Mouse (Mus musculus) CH12.LX (cell line): ENCODE measurements around the gene Arid4a. TPM values are rescaled to one million over a fixed set of nuclear protein-coding genes. Genes with fewer than 3 reads are reported as not detected.

Experiments
- DNase-seq: peaks from one replicate; pipeline ENCODE4 v3.0.0-alpha.2; 2013; ENCODE audit errors: extremely low read depth
- H3K27ac ChIP-seq: 2 replicates; pipeline ENCODE4 v1.5.1; 2012; ENCODE audit warnings: low read depth, mild to moderate bottlenecking, control low read depth, moderate library complexity; ENCODE audit not compliant: insufficient read depth
- H3K27me3 ChIP-seq: replicated peaks from 2 replicates; pipeline ENCODE3; 2012; ENCODE audit warnings: inconsistent platforms
- H3K36me3 ChIP-seq, 2 experiments: replicated peaks in 1 of 2; 2 replicates each; pipeline versions ENCODE3 to v1.6.1; 2012; ENCODE audit warnings: inconsistent platforms in 1 of 2, low read length in 1 of 2, mild to moderate bottlenecking in 1 of 2, mixed read lengths in 1 of 2, moderate library complexity in 1 of 2; ENCODE audit not compliant: control insufficient read depth in 1 of 2, insufficient read depth in 1 of 2
- H3K4me1 ChIP-seq, 2 experiments: 2 replicates each; pipeline ENCODE4 v1.6.1; 2012; ENCODE audit warnings: inconsistent platforms in 1 of 2, moderate library complexity in 1 of 2; ENCODE audit not compliant: insufficient read depth in 2 of 2, control insufficient read depth in 1 of 2
- H3K4me2 ChIP-seq: 2 replicates; pipeline ENCODE4 v1.6.1; 2012; ENCODE audit warnings: low read depth, mild to moderate bottlenecking, control low read depth; ENCODE audit not compliant: poor library complexity, insufficient read depth, severe bottlenecking
- H3K4me3 ChIP-seq, 3 experiments: fragments of 150-350 bp in 1 of 3; sonication (generic) in 1 of 3; replicated peaks in 1 of 3; 2 replicates each; pipeline versions ENCODE3 to v1.5.1; 2011 to 2012; ENCODE audit warnings: low read depth in 2 of 3, low read length in 2 of 3, mild to moderate bottlenecking in 2 of 3, moderate library complexity in 2 of 3, control low read depth in 1 of 3, improper control_type of control experiment in 1 of 3, inconsistent platforms in 1 of 3, mixed read lengths in 1 of 3; ENCODE audit not compliant: poor library complexity in 1 of 3
- H3K79me2 ChIP-seq: replicated peaks from 2 replicates; pipeline ENCODE4 v1.6.1; 2012; ENCODE audit warnings: mild to moderate bottlenecking, moderate library complexity; ENCODE audit not compliant: control insufficient read depth, poor library complexity, insufficient read depth, severe bottlenecking; ENCODE audit errors: extremely low read depth
- H3K9ac ChIP-seq: 2 replicates; pipeline ENCODE4 v1.6.1; 2012; ENCODE audit warnings: low read depth, mild to moderate bottlenecking, control low read depth, moderate library complexity; ENCODE audit not compliant: insufficient read depth
- H3K9me3 ChIP-seq: replicated peaks from 2 replicates; pipeline ENCODE3; 2012; ENCODE audit warnings: low read length, inconsistent platforms, mixed read lengths
- BHLHE40 ChIP-seq: IDR thresholded peaks from 2 replicates; pipeline ENCODE4 v1.6.1; 2011; ENCODE audit warnings: mild to moderate bottlenecking, low read depth, low read length, improper control_type of control experiment
- E2F4 ChIP-seq: IDR thresholded peaks from 2 replicates; pipeline ENCODE4 v1.6.1; 2011; ENCODE audit warnings: low read depth, low read length, improper control_type of control experiment; ENCODE audit not compliant: insufficient replicate concordance
- ELF1 ChIP-seq: IDR thresholded peaks from 2 replicates; pipeline ENCODE4 v1.6.1; 2014; ENCODE audit warnings: low read depth, mild to moderate bottlenecking, inconsistent platforms, low read length, improper control_type of control experiment
- EP300 ChIP-seq: IDR thresholded peaks from 2 replicates; pipeline ENCODE4 v1.6.1; 2011; ENCODE audit warnings: low read length, improper control_type of control experiment
- ETS1 ChIP-seq: conservative IDR thresholded peaks from 2 replicates; pipeline ENCODE4 v1.6.1; 2012; ENCODE audit warnings: low read depth, mild to moderate bottlenecking, inconsistent platforms, low read length, improper control_type of control experiment, moderate library complexity
- KAT2A ChIP-seq: IDR thresholded peaks from 2 replicates; pipeline ENCODE4 v1.6.1; 2012; ENCODE audit warnings: low read length, improper control_type of control experiment, inconsistent platforms; ENCODE audit not compliant: insufficient replicate concordance
- MAX ChIP-seq: IDR thresholded peaks from 2 replicates; pipeline ENCODE4 v1.6.1; 2011; ENCODE audit warnings: low read length, improper control_type of control experiment
- MEF2A ChIP-seq: IDR thresholded peaks from 2 replicates; pipeline ENCODE4 v1.6.1; 2014; ENCODE audit warnings: low read depth, mild to moderate bottlenecking, inconsistent platforms, low read length, improper control_type of control experiment, borderline replicate concordance
- MXI1 ChIP-seq: IDR thresholded peaks from 2 replicates; pipeline ENCODE4 v1.6.1; 2011; ENCODE audit warnings: mild to moderate bottlenecking, low read depth, low read length, improper control_type of control experiment
- MYC ChIP-seq: IDR thresholded peaks from 2 replicates; pipeline ENCODE4 v1.6.1; 2011; ENCODE audit warnings: low read depth, mild to moderate bottlenecking, improper control_type of control experiment, low read length
- POLR2AphosphoS2 ChIP-seq: IDR thresholded peaks from 2 replicates; pipeline ENCODE4 v1.6.1; 2011; ENCODE audit warnings: low read depth, low read length, improper control_type of control experiment
- SIN3A ChIP-seq: IDR thresholded peaks from 2 replicates; pipeline ENCODE4 v1.6.1; 2012; ENCODE audit warnings: low read length, improper control_type of control experiment, inconsistent platforms
- SMC3 ChIP-seq: IDR thresholded peaks from 2 replicates; pipeline ENCODE4 v1.6.1; 2011; ENCODE audit warnings: low read depth, low read length, improper control_type of control experiment
- TBP ChIP-seq: conservative IDR thresholded peaks from 2 replicates; pipeline ENCODE4 v1.6.1; 2011; ENCODE audit warnings: low read depth, low read length, improper control_type of control experiment
- TCF12 ChIP-seq: IDR thresholded peaks from 2 replicates; pipeline ENCODE4 v1.6.1; 2014; ENCODE audit warnings: low read depth, mild to moderate bottlenecking, inconsistent platforms, low read length, improper control_type of control experiment
- UBTF ChIP-seq: IDR thresholded peaks from 2 replicates; pipeline ENCODE4 v1.6.1; 2012; ENCODE audit warnings: low read depth, mild to moderate bottlenecking, inconsistent platforms, low read length, improper control_type of control experiment, moderate library complexity
- USF1 ChIP-seq: IDR thresholded peaks from 2 replicates; pipeline ENCODE4 v1.6.1; 2014; ENCODE audit warnings: low read depth, mild to moderate bottlenecking, inconsistent platforms, low read length, improper control_type of control experiment
- USF2 ChIP-seq: conservative IDR thresholded peaks from 2 replicates; pipeline ENCODE4 v1.6.1; 2011; ENCODE audit warnings: low read depth, low read length, improper control_type of control experiment
- ZKSCAN1 ChIP-seq: IDR thresholded peaks from 2 replicates; pipeline ENCODE4 v1.6.1; 2012; ENCODE audit warnings: low read depth, inconsistent platforms, low read length, improper control_type of control experiment, borderline replicate concordance
- ZMIZ1 ChIP-seq: IDR thresholded peaks from 2 replicates; pipeline ENCODE4 v1.6.1; 2012; ENCODE audit warnings: low read depth, mild to moderate bottlenecking, inconsistent platforms, low read length, improper control_type of control experiment
- ZNF384 ChIP-seq: IDR thresholded peaks from 2 replicates; pipeline ENCODE4 v1.6.1; 2012; ENCODE audit warnings: low read depth, low read length, improper control_type of control experiment, inconsistent platforms
- dilution Hi-C: fragments of 300-500 bp; cut with MboI; formaldehyde crosslinking; loops from 2 replicates; pipeline ENCODE4 v1.14.3; 2020; ENCODE audit warnings: low sequenced_read_pairs; ENCODE audit not compliant: extremely low pct_unique_long_range_greater_than_20kb, extremely low pct_ligation_motif_present
- in situ Hi-C: fragments of 300-500 bp; cut with MboI; formaldehyde crosslinking; loops from 3 replicates; pipeline ENCODE4 v1.14.3; 2019; ENCODE audit warnings: low sequenced_read_pairs, low pct_ligation_motif_present, low pct_unique_long_range_greater_than_20kb, mixed read lengths
- polyA plus RNA-seq: library from polyadenylated mRNA; unstranded; fragments of >175 nt; gene quantifications from 2 replicates; pipeline ENCODE4 v1.2.1, GENCODE M21; 2012; ENCODE audit warnings: low read depth; ENCODE audit not compliant: insufficient read length
- total RNA-seq, 2 experiments: library from RNA; depleted of rRNA; stranded (reverse); fragments of 300-350 nt in 1 of 2; fragments of >200 nt in 1 of 2; gene quantifications; 2 replicates each; pipeline ENCODE4 v1.2.3; 2012 to 2014

Arid4a gene
- total and polyA plus RNA-seq, 3 experiments: 8.0 to 20.8 (median 9.7) TPM

DNA sequence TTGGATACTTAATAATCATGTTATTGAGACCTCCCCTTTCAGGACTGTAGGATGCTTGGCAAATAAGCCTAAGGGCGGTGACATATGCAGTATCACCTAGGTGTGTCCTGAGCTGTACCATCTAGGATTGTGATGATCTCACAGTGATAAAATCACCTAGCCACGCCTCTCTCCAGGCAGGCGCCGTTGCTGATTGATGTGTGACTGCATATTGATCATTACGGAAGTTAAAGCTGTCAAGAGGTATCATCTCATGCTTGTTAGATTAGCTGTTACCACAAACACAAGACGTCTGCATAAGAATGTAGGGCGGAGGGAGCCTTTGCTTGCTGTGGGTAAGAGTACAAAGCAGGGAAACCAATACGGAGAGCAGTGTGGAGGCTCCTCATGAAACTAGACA is 14.5 kb downstream of the Arid4a start:
- TF ChIP-seq EP300: 0 out of 2 replicates have a peak, but pooled peaks have one; percentile 10
- TF ChIP-seq ELF1: 0 out of 2 replicates have a peak, but pooled peaks have one; percentile 13
- no peak for TF ChIP-seq ZMIZ1
- no peak for TF ChIP-seq E2F4
- no peak for TF ChIP-seq ETS1
- 0 out of 2 replicates have a peak, but pooled peaks have one; percentile 8 for TF ChIP-seq MAX
- TF ChIP-seq TBP: no peak
- Histone ChIP-seq H3K9me3 (no peaks in the 10 kb centered on the region), H3K27ac (peak overlapping the region; percentile 65), H3K4me1 (peaks cover 9 to 28% of the 10 kb centered on the region in 2 experiments), H3K27me3 (no peaks in the 10 kb centered on the region), H3K4me3 (no peak overlapping the region), H3K36me3 (peaks cover 37 to 67% of the 10 kb centered on the region in 2 experiments), H3K79me2 (no peaks in the 10 kb centered on the region), H3K4me2 (peak overlapping the region; percentile 46), H3K9ac (peak overlapping the region; percentile 7; the same call in 1 of the 2 replicates)
- in situ Hi-C loops: no loop called here
- dilution Hi-C loops: no loop called here
- DNase-seq: no peak

DNA sequence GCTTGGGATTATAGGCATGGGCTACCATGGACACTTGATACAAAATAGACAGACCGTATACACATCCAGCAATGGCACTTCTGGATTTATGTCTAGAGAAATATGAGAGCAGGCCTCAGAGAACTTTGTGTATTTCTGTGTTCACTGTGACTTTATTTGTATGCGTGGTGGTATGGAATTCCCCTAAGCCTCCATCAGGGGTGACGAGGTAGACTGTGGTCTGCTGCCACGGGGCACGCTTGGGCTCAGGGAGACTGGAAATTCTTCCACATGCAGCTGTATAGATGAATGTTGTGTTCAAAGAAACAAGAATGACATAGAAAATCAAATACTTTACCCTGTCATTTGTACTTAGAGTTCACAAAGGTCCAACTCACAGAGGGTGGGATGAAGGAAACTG is 14.9 kb downstream of the Arid4a start:
- DNase-seq: no peak
- TF ChIP-seq SIN3A (peak; percentile 26; the same call in 1 of the 2 replicates), UBTF (no peak), MYC (peak; percentile 44), BHLHE40 (peak; percentile 72)
- TF ChIP-seq, all 38 proteins: peak for 3
- peak overlapping the region; percentile 7; the same call in 1 of the 2 replicates for H3K9ac ChIP-seq
- peaks cover 32 to 64% of the 10 kb centered on the region in 2 experiments for H3K36me3 ChIP-seq
- dilution Hi-C loops (no loop called here), in situ Hi-C loops (no loop called here)
- peaks cover 9 to 28% of the 10 kb centered on the region in 2 experiments for H3K4me1 ChIP-seq
- H3K27ac ChIP-seq: peak overlapping the region; percentile 65
- H3K79me2 ChIP-seq: no peaks in the 10 kb centered on the region
- peak overlapping the region; percentile 46 for H3K4me2 ChIP-seq
- no peaks in the 10 kb centered on the region for H3K27me3 ChIP-seq
- H3K9me3 ChIP-seq: no peaks in the 10 kb centered on the region
- H3K4me3 ChIP-seq: no peak overlapping the region

DNA sequence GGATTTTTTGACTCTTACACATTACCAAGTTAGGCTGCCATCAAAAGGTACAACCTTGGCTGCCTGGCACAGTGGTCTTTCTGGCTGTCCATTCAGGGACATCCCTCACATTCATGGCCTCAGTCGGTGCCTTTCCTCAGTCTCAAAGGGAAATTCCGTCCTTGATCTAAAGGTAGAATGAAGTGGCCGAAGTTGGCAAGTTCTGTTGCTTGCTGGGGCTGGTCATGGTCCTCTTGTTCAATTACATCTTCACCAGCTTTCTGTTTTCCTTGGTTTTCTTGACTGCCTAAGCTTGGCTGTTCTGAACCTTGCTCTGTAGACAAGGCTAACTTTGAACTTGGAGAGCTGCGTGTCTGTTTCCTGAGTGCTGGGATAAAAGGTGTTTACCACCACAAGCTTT is 20.0 kb downstream of the Arid4a start:
- no peak for DNase-seq
- in situ Hi-C loops: no loop called here
- TF ChIP-seq POLR2AphosphoS2 (no peak), KAT2A (no peak), EP300 (no peak), ETS1 (no peak), USF1 (no peak), ZNF384 (no peak), TCF12 (no peak), UBTF (no peak), MEF2A (no peak), TBP (no peak), USF2 (no peak), SIN3A (no peak), ZKSCAN1 (no peak), SMC3 (no peak), MXI1 (no peak)
- TF ChIP-seq, all 38 proteins: peak for 0
- Histone ChIP-seq H3K4me3 (no peak overlapping the region), H3K9ac (no peak overlapping the region), H3K79me2 (no peaks in the 10 kb centered on the region; the same call in 1 of the 2 replicates), H3K27ac (no peak overlapping the region), H3K4me2 (no peak overlapping the region), H3K9me3 (no peaks in the 10 kb centered on the region), H3K27me3 (no peaks in the 10 kb centered on the region), H3K36me3 (peaks cover 37 to 66% of the 10 kb centered on the region in 2 experiments), H3K4me1 (peaks cover 7 to 29% of the 10 kb centered on the region in 2 experiments)
- dilution Hi-C loops: no loop called here
